Mouse (Mus musculus) stomach, postnatal 0 days (tissue): Measurements from ENCODE around the gene Dcaf8.

Experiments used
- CTCF ChIP-seq: IDR thresholded peaks from 2 replicates; pipeline ENCODE4 v1.5.1; 2016; ENCODE audit warnings: antibody characterized with exemption, low read depth, mild to moderate bottlenecking, moderate library complexity
- EP300 ChIP-seq: optimal IDR thresholded peaks from 2 replicates; pipeline ENCODE3; 2016; ENCODE audit warnings: antibody characterized with exemption

DNA sequence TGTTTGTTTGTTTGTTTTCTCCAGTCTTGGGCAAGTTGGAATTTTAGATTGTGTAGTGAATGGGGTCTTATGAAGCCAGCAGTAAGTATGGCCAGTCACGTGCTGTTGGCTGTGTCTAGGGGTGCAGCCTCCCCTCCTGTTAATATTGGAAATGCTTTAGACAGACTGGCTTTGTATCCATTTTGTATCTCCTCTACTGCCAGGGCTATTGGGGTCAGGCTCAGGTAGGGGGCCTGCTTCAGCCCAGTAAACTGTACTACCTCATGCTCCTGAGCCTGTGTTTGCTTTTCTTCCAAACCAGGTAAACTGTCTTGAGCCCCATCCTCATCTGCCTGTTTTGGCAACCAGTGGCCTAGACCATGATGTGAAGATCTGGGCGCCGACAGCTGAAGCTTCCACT, 44.3 kb downstream of the Dcaf8 start:
- no peak for TF ChIP-seq CTCF
- TF ChIP-seq EP300, result no peak
